Mouse (Mus musculus): ENCODE measurements around the gene Xndc1. TPM values are rescaled to one million over a fixed set of nuclear protein-coding genes. Genes with fewer than 3 reads are reported as not detected.
"Not testable (repeated sequence)": the region's sequence is repeated elsewhere in the genome, so short reads cannot be mapped to it uniquely, and the experiment has no call there.

Gene Xndc1
- polyA plus RNA-seq, 1 experiment from 2014 or later: 39.0 TPM

DNA sequence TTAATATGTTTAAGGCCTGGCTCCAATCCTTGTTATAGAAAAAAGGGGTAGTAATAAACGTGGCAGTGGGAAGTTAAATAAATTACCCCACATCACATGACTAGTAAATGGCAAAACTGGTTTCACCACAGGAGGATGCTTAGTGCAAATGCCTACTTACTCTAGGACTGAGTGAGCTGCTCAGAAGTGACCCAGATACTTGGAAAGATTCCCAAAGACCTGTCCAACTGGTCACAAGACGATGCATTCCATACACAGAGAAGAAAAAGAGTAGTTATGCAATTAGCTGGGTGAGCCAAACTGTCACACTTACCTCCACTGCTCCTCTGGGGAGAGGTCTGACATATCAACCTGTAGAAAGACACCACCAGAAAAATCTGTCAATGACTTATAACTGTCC lies 23.0 kb upstream of the Xndc1 start:
- no peak for ATAC-seq (replicated peaks; ENCODE audit: low FRiP score)
- 75% methylated on average over 2 of the region's 2 CpGs for WGBS
- Histone ChIP-seq H3K27ac (no peak overlapping the region), H3K36me3 (peaks cover 48% of the 10 kb centered on the region), H3K4me1 (no peaks in the 10 kb centered on the region), H3K27me3 (no peaks in the 10 kb centered on the region), H3K4me2 (no peak overlapping the region), H3K4me3 (replicated peaks) (no peak overlapping the region), H3K9me3 (replicated peaks) (no peaks in the 10 kb centered on the region), H3K9ac (no peak overlapping the region)

DNA sequence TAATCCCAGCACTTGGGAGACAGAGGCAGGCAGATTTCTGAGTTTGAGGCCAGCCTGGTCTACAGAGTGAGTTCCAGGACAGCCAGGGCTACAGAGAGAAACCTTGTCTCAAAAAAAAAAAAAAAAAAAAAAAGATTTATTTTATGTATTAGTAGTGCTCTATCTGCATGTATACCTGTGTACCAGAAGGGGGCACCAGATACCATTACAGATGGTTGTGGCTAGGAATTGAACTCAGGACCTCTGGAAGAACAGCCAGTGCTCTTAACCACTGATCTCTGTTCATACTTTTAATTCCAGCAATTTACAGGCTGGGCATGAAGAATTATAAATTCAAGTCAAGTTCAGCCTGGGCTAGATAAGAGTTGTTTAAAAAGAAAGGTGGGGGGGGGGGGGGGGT lies 16.8 kb upstream of the Xndc1 start:
- H3K4me2 ChIP-seq; H3K4me3 ChIP-seq (replicated peaks); H3K27me3 ChIP-seq; H3K9me3 ChIP-seq (replicated peaks); H3K4me1 ChIP-seq; ATAC-seq (replicated peaks; ENCODE audit: low FRiP score); H3K27ac ChIP-seq; H3K9ac ChIP-seq: not testable (repeated sequence)
- H3K36me3 ChIP-seq: peaks cover 30% of the 10 kb centered on the region

GRCm38 (mm10) chr7:102061353-102061752 lies 4.0 kb upstream of the Xndc1 start:
- no peak overlapping the region for H3K4me2 ChIP-seq
- H3K27me3 ChIP-seq: no peaks in the 10 kb centered on the region
- H3K4me1 ChIP-seq: peaks cover 27% of the 10 kb centered on the region
- H3K36me3 ChIP-seq: peaks cover 36% of the 10 kb centered on the region
- H3K27ac ChIP-seq: no peak overlapping the region
- no peak for ATAC-seq (replicated peaks; ENCODE audit: low FRiP score)
- WGBS: 91% methylated on average over 3 of the region's 3 CpGs
- no peaks in the 10 kb centered on the region for H3K9me3 ChIP-seq (replicated peaks)
- H3K9ac ChIP-seq: no peak overlapping the region
- no peak overlapping the region for H3K4me3 ChIP-seq (replicated peaks)

DNA sequence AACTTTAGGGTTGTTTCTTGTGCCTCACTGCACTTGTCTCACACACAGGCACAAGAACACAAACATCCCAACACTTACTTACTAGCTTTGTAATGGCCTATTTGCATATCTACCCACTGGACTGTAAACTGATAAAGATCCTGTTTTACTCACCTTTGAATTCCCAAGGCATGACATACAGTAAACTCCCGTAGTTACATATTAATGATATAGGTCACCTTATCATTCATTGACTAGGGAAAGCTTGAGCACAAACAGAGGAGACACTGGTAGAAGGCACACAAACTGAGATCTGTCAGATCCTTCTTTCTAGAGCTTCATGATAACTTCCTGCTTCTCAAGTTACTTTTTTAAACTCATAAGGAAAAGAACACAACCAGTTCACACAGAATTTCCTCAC lies 3.1 kb upstream of the Xndc1 start:
- H3K4me3 ChIP-seq (replicated peaks): no peak overlapping the region
- peak overlapping the region; percentile 34; the same call in 1 of the 2 replicates for H3K27ac ChIP-seq
- peaks cover 27% of the 10 kb centered on the region for H3K36me3 ChIP-seq
- 0 out of 2 replicates have a peak overlapping the region, but pooled peaks have one; percentile 2 for H3K4me2 ChIP-seq
- H3K9me3 ChIP-seq (replicated peaks): no peaks in the 10 kb centered on the region
- 58% methylated on average over 1 of the region's 1 CpGs for WGBS
- H3K27me3 ChIP-seq: no peaks in the 10 kb centered on the region
- no peak for ATAC-seq (replicated peaks; ENCODE audit: low FRiP score)
- no peak overlapping the region for H3K9ac ChIP-seq
- peaks cover 33% of the 10 kb centered on the region for H3K4me1 ChIP-seq

DNA sequence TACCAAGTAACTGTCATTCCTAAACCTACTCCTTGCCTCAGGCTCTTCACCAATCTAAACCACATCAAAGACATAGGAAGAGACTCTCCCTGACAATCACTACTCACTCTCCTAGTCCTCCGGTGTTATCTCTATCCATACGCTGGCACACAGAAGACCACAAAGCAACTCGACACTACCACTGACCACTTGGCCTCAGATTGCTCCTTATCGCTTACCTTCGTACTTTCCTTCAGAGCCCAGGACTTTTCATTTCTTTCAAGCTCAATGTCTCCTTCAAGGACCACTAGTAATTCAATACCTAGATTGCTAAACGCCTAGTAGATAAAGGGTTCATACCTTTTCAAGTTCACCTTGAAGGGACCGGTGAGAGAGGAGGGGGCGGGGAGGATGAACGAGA lies 1.4 kb upstream of the Xndc1 start:
- no peak for ATAC-seq (replicated peaks; ENCODE audit: low FRiP score)
- Histone ChIP-seq H3K9ac (no peak overlapping the region), H3K9me3 (replicated peaks) (no peaks in the 10 kb centered on the region), H3K4me2 (peak overlapping the region; percentile 68), H3K4me1 (peaks cover 35% of the 10 kb centered on the region), H3K27me3 (no peaks in the 10 kb centered on the region), H3K36me3 (peaks cover 22% of the 10 kb centered on the region), H3K4me3 (replicated peaks) (peak overlapping the region; percentile 82), H3K27ac (no peak overlapping the region)
- WGBS: 81% methylated on average over 9 of the region's 9 CpGs

- Histone ChIP-seq H3K9ac (peak overlapping the region; percentile 73), H3K4me3 (replicated peaks) (peak overlapping the region; percentile 82), H3K36me3 (peaks cover 16% of the 10 kb centered on the region), H3K4me2 (peak overlapping the region; percentile 68), H3K9me3 (replicated peaks) (no peaks in the 10 kb centered on the region), H3K27me3 (no peaks in the 10 kb centered on the region), H3K4me1 (peaks cover 35% of the 10 kb centered on the region), H3K27ac (peak overlapping the region; percentile 92; the same call in 1 of the 2 replicates)
- ATAC-seq (replicated peaks; ENCODE audit: low FRiP score): peak; percentile 34
- under 1% methylated on average over 9 of the region's 9 CpGs for WGBS
These were observed 661 bp upstream of the Xndc1 start for GRCm38 (mm10) chr7:102064655-102065045.

DNA sequence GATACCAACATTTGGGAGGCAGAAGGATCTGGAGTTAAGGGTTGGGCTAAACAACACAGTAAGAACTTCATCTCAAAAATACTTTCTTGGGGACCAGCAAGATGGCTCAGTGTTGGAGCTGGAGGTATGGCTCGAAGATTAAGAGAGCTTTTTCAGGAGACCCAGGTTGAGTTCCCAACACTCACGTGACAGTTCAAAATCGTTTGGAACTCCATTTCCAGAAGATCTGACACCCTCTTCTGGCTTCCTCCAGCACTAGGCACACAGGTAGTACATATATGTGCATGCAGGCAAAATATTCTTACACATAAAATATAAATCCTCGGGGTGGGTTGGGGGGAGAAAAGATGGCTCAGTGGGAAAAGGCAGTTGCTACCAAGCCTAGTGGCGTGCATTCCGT lies 1.1 kb downstream of the Xndc1 start:
- WGBS: 71% methylated on average over 6 of the region's 6 CpGs
- peak overlapping the region; percentile 73 for H3K9ac ChIP-seq
- ATAC-seq (replicated peaks; ENCODE audit: low FRiP score): no peak
- peaks cover 35% of the 10 kb centered on the region for H3K4me1 ChIP-seq
- H3K27me3 ChIP-seq: no peaks in the 10 kb centered on the region
- peak overlapping the region; percentile 68 for H3K4me2 ChIP-seq
- H3K4me3 ChIP-seq (replicated peaks): peak overlapping the region; percentile 82
- peaks cover 23% of the 10 kb centered on the region for H3K36me3 ChIP-seq
- H3K9me3 ChIP-seq (replicated peaks): no peaks in the 10 kb centered on the region
- H3K27ac ChIP-seq: 0 out of 2 replicates have a peak overlapping the region, but pooled peaks have one; percentile 92

- H3K9me3 ChIP-seq (replicated peaks): no peaks in the 10 kb centered on the region
- no peak overlapping the region for H3K9ac ChIP-seq
- no peak overlapping the region for H3K27ac ChIP-seq
- H3K4me1 ChIP-seq: no peaks in the 10 kb centered on the region
- H3K36me3 ChIP-seq: peaks cover 95% of the 10 kb centered on the region
- H3K4me3 ChIP-seq (replicated peaks): no peak overlapping the region
- ATAC-seq (replicated peaks; ENCODE audit: low FRiP score): no peak
- H3K4me2 ChIP-seq: no peak overlapping the region
- WGBS: 73% methylated on average over 7 of the region's 7 CpGs
- no peaks in the 10 kb centered on the region for H3K27me3 ChIP-seq
These were observed 11.5 kb downstream of the Xndc1 start for GRCm38 (mm10) chr7:102076714-102077296.

DNA sequence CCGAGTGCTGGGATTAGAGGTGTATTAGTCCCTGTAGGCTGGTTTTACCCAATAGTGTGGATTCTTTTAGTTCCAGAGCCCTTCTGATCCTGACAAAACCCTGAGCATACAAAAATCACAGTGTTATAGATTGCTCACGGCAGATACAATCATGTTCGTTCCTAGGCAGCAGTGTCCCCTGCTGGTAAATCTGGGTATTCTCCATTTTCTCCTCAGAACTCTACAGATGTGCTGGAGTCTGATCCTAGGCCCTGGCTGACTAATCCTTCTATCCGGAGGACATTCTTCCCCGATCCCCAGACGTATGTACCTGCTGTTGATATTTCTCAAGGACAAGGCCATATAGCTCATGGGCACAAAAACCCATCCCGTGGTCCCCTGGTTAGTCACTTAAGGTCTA lies 13.2 kb downstream of the Xndc1 start:
- Histone ChIP-seq H3K27me3 (no peaks in the 10 kb centered on the region), H3K9ac (no peak overlapping the region), H3K9me3 (replicated peaks) (no peaks in the 10 kb centered on the region), H3K36me3 (peaks cover 96% of the 10 kb centered on the region), H3K4me1 (no peaks in the 10 kb centered on the region), H3K4me3 (replicated peaks) (no peak overlapping the region), H3K4me2 (no peak overlapping the region), H3K27ac (no peak overlapping the region)
- no peak for ATAC-seq (replicated peaks; ENCODE audit: low FRiP score)
- WGBS: 83% methylated on average over 7 of the region's 7 CpGs

GRCm38 (mm10) chr7:102080311-102080710 lies 15.0 kb downstream of the Xndc1 start:
- no peaks in the 10 kb centered on the region for H3K9me3 ChIP-seq (replicated peaks)
- no peak for ATAC-seq (replicated peaks; ENCODE audit: low FRiP score)
- no peak overlapping the region for H3K4me3 ChIP-seq (replicated peaks)
- no peaks in the 10 kb centered on the region for H3K4me1 ChIP-seq
- H3K36me3 ChIP-seq: peaks cover 96% of the 10 kb centered on the region
- WGBS: 85% methylated on average over 8 of the region's 8 CpGs
- no peak overlapping the region for H3K9ac ChIP-seq
- no peak overlapping the region for H3K27ac ChIP-seq
- H3K27me3 ChIP-seq: no peaks in the 10 kb centered on the region
- H3K4me2 ChIP-seq: no peak overlapping the region

DNA sequence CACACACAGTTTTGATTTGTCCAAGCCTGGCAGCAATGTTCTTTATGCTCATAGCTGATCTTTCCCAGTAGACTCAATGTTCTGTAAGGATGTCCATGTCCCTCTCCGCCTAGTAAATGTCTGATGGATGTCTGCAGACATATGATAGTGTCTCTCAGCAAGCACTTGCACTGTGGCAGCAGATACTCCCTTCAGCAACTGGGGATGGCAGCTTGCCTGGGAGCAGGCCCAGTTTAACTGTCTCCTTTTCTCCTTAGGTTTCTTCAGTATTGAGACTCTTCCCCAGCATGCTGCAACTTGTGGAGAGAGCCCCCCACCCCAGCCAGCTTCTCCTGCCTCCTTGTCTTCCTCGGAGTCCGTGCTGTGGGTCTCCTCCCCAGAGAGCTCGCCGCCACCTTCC lies 16.5 kb downstream of the Xndc1 start:
- H3K36me3 ChIP-seq: peaks cover 82% of the 10 kb centered on the region
- H3K27me3 ChIP-seq: no peaks in the 10 kb centered on the region
- H3K4me3 ChIP-seq (replicated peaks): no peak overlapping the region
- no peak overlapping the region for H3K4me2 ChIP-seq
- no peak overlapping the region for H3K9ac ChIP-seq
- no peak overlapping the region for H3K27ac ChIP-seq
- no peaks in the 10 kb centered on the region for H3K4me1 ChIP-seq
- ATAC-seq (replicated peaks; ENCODE audit: low FRiP score): no peak
- no peaks in the 10 kb centered on the region for H3K9me3 ChIP-seq (replicated peaks)
- WGBS: 94% methylated on average over 5 of the region's 5 CpGs

- Histone ChIP-seq H3K4me3 (replicated peaks) (no peak within 1 kb of the TSS), H3K36me3 (peaks cover 73% of the 10 kb centered on the region), H3K9ac (no peak within 1 kb of the TSS), H3K9me3 (replicated peaks) (no peaks in the 10 kb centered on the region), H3K4me1 (no peaks in the 10 kb centered on the region), H3K4me2 (no peak within 1 kb of the TSS), H3K27me3 (no peaks in the 10 kb centered on the region), H3K27ac (no peak within 1 kb of the TSS)
- 90% methylated on average over 5 of the region's 5 CpGs for WGBS
- no peak for ATAC-seq (replicated peaks; ENCODE audit: low FRiP score)
These were observed 17.5 kb downstream of the Xndc1 start, which contains the start of gene Trpc2 for GRCm38 (mm10) chr7:102082816-102083215. Gene Trpc2, plus strand, starts transcription at chr7:102083116.

All from kidney, embryonic 15.5 days (tissue).